Mouse (Mus musculus) cortical plate, adult 2 months (tissue): ENCODE measurements around the gene Dysf. TPM values are rescaled to one million over a fixed set of nuclear protein-coding genes. Genes with fewer than 3 reads are reported as not detected.

Experiments
- H3K27ac ChIP-seq: fragments of 200-500 bp; 2 replicates; pipeline ENCODE4 v1.5.1; 2012; ENCODE audit warnings: low read length, control low read depth, inconsistent platforms; ENCODE audit not compliant: insufficient read depth
- H3K4me1 ChIP-seq: fragments of 200-500 bp; 2 replicates; pipeline ENCODE4 v1.6.1; 2011; ENCODE audit warnings: low read length; ENCODE audit not compliant: control insufficient read depth, insufficient read depth
- H3K4me3 ChIP-seq: fragments of 200-500 bp; 2 replicates; pipeline ENCODE4 v1.5.1; 2011; ENCODE audit warnings: mild to moderate bottlenecking, low read length, control low read depth; ENCODE audit not compliant: insufficient read depth
- CTCF ChIP-seq: fragments of 200-500 bp; IDR thresholded peaks from 2 replicates; pipeline ENCODE4 v1.5.1; 2011; ENCODE audit warnings: mild to moderate bottlenecking, control low read depth, low read length; ENCODE audit not compliant: insufficient read depth; ENCODE audit errors: extremely low read depth
- POLR2A ChIP-seq: fragments of 200-500 bp; IDR thresholded peaks from 2 replicates; pipeline ENCODE4 v1.6.1; 2011; ENCODE audit warnings: mild to moderate bottlenecking, low read length, control low read depth; ENCODE audit not compliant: insufficient read depth; ENCODE audit errors: extremely low read depth
- polyA plus RNA-seq: library from polyadenylated mRNA; depleted of rRNA; stranded (reverse); fragments of >200 nt; gene quantifications from 2 replicates; pipeline ENCODE4 v1.2.3, GENCODE M21; 2012

The Dysf gene
- polyA plus RNA-seq, 1 experiment, result 3.7 TPM

DNA sequence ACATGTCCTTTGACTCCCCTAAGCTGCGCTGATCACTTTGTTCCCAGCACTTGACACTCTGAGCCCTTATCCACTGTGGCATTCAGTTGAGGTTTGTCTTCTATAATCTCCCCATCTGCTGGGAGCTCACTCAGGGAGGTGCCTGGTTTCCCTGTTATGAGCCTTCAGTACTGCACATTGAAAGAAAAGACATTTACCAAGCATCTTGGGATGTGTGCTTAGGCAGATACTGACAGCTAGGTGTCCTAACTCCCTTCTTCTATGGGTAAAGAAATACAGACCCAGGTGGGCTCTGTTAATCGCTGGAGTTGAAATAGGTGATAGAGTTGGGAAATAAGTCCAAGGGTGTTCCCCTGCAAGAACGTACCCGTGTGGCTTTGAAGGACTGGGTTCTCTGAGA, 122.5 kb downstream of the Dysf start:
- TF ChIP-seq CTCF (no peak), POLR2A (no peak)
- Histone ChIP-seq H3K4me3 (no peak overlapping the region), H3K4me1 (no peaks in the 10 kb centered on the region), H3K27ac (no peak overlapping the region)

DNA sequence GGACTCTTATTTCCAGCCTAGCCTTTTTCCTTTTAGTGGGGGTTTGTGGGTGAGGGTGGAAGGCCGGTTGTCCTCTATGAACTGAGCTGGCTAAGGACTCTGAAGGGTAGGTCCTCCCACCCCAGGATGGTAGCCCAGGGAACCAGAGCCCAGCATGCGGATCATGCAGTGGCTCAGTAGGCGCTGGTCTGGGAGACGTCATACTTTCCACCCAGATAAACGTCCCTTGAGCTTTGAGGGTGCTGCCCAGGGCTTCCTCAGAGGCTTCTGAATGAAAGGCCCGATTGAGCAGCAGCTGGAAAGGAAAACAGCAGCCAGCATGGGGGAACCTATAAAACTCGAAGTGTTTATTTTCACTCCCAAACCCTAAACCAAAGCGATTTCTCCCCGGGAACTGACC, 123.1 kb downstream of the Dysf start:
- Histone ChIP-seq H3K4me1 (no peaks in the 10 kb centered on the region), H3K27ac (no peak overlapping the region), H3K4me3 (no peak overlapping the region)
- TF ChIP-seq CTCF (no peak), POLR2A (no peak)

DNA sequence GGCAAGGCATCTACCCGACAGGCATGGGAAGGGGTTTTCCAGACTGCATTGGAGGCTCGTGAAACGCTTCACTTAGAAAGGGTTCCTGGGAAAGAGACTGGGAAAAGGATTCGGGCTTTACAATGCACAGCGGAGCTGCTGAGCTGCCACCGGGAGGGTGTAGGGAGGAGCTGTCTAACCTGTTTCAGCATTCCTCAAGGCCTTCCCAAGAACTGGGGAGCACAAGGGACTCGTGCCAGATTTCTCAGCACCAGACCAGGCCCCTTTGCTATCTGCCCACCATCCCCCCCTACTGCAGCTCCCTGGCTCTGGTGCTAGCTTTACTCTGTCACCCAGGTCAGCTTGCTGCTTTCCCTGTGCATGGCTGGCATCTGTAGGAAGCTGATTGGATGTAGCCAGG, 124.7 kb downstream of the Dysf start:
- Histone ChIP-seq H3K4me1 (no peaks in the 10 kb centered on the region), H3K27ac (no peak overlapping the region), H3K4me3 (no peak overlapping the region)
- no peak for TF ChIP-seq POLR2A
- TF ChIP-seq CTCF, result no peak

DNA sequence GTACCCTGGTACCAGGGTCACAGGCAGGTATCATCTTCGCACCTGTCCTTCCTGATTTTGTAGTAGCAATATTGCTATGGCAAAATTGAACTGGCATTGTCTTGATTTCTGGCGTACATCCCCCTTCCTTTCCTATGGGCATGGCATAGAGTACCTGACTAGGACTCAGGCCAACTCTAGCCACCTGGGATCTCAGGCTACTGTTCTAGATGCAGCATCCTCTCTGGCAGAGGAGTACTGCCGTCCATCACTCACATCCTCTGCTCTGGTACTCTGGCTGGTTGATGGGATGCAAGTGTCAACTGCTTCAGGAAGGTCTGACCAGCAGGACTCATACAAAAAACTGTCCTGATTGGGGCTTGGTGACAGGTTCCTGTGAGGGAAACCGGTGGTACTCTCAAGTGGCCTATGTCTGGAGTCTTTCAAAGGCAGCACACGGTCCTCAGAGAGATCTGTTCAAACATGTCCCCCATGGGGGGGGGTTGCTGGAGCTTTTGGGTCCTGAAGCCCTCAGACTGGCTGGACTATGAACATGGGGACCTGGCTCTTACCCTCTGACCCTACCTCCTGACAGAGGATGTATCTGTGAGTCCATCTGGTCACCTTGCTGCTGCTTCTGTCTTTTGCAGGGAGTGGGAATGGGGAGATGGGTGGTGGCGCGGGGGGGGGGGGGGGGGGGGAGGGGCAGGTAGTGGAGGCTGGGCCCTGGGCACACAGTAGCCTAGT, 125.8 kb downstream of the Dysf start:
- H3K4me3 ChIP-seq, result no peak overlapping the region
- no peak overlapping the region for H3K27ac ChIP-seq
- no peaks in the 10 kb centered on the region for H3K4me1 ChIP-seq
- no peak for TF ChIP-seq CTCF
- no peak for TF ChIP-seq POLR2A

DNA sequence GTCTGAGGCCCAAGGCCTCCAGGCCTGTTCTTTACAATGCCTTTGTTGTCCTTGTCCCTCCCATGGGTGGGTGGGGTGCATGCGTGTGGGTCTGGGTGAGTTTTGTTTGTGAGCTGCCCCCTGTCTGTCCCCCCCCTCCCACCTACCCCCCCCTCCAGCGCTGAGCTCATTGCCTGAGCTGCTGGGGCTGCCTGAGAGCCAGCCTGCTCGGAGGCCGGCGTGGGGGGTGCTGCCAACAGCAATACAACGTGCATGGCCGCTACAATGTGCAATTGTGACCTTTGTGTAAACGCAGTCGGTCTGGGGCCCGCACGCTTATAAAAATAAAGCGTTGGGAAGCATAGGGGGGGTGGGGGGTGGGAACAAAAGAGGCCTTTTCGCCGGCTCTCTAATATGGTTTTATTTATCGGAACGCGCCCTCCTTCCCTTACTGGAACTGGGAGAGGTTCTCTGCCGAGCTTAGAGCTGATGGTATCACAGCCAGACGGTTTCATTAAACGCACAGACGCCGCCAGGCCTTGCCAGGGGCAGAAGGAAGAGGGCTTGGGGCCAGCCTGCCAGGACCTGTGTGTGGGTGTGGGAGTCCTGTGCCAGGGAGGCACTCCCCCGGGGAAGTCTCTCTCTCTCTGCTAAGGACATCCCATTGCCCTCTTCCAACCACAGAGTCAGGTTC, 126.5 kb downstream of the Dysf start:
- H3K4me1 ChIP-seq, result no peaks in the 10 kb centered on the region
- TF ChIP-seq CTCF (no peak), POLR2A (no peak)
- no peak overlapping the region for H3K4me3 ChIP-seq
- peak overlapping the region; percentile 54 for H3K27ac ChIP-seq

DNA sequence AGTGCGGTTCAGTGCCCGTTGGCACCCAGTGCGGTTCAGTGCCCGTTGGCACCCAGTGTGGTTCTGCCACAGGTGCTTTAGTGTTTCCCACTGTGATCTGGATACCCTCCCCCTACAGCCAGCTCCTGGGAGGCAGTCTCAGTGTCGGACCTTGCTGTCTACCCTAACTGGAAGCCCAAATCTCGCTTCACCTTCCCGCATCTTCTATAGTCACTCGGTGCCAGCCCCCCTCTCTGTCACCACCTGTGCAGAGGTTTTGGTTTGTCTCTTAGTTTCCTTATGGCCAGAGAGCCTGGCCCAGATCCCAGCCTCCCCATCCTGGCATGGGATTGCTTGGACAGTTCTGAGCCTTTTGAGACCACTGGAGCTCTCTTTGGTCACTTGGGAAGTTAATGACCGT, 127.3 kb downstream of the Dysf start:
- no peak for TF ChIP-seq CTCF
- no peak for TF ChIP-seq POLR2A
- no peaks in the 10 kb centered on the region for H3K4me1 ChIP-seq
- no peak overlapping the region for H3K4me3 ChIP-seq
- H3K27ac ChIP-seq, result no peak overlapping the region

DNA sequence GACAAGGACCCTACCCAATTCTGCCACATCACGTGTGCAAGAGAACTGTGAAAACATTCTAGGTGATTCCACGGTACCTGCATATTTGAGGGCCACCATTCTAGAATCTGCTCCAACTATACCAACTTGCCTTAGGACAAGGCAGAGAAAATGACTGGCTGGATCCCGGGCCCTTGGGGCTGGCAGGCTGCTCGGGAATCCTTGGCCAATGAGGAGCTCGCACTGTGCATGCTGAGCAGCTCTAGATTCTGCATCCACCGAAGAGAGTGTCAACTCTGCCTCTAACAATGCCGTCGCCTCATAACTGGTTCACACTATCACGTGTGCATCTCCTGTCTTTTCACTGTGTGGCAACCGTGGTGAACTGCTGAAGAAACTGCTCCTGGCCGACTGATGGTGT, 128.0 kb downstream of the Dysf start:
- TF ChIP-seq POLR2A, result no peak
- TF ChIP-seq CTCF, result no peak
- H3K4me1 ChIP-seq, result no peaks in the 10 kb centered on the region
- H3K27ac ChIP-seq, result no peak overlapping the region
- no peak overlapping the region for H3K4me3 ChIP-seq

DNA sequence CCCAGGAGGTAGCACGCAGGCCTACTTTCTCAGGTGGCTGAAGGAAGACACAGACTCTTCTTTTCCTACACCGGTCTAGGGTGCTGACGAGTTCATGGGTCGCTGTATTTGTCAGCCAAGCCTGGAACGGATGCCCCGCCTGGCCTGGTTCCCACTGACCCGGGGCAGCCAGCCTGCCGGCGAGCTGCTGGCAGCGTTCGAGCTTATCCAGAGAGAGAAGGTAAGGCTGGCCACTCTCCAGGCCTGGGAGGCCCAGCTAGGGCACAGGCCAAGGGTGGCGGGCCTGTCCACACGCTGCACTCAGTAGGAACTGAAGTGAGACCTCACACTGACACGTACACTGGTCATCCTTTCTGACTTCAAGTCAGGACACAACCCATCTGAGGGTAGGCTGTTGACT, 131.5 kb downstream of the Dysf start:
- no peak for TF ChIP-seq POLR2A
- TF ChIP-seq CTCF, result no peak
- Histone ChIP-seq H3K27ac (no peak overlapping the region), H3K4me3 (no peak overlapping the region), H3K4me1 (no peaks in the 10 kb centered on the region)

DNA sequence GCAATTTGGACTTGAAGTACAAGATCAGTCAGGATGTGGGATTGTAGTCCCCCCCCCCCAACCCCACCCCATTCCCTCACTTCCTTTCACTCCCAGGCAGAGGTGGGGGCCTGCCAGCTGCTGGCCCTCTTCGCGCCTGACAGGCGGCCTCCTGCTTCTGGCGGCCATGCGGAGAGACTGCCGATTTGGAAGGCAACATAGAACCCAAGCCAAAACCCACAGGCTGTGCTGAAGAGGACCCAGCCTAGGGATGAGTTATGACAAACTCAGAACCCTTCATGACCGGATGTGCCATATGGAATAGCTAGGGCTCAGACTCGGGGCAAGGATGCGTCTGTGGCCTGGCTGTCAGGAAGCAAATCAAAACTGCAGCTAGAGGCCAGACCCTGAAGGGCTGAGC, 134.1 kb downstream of the Dysf start:
- Histone ChIP-seq H3K4me3 (no peak overlapping the region), H3K27ac (no peak overlapping the region), H3K4me1 (no peaks in the 10 kb centered on the region)
- no peak for TF ChIP-seq CTCF
- TF ChIP-seq POLR2A, result no peak

DNA sequence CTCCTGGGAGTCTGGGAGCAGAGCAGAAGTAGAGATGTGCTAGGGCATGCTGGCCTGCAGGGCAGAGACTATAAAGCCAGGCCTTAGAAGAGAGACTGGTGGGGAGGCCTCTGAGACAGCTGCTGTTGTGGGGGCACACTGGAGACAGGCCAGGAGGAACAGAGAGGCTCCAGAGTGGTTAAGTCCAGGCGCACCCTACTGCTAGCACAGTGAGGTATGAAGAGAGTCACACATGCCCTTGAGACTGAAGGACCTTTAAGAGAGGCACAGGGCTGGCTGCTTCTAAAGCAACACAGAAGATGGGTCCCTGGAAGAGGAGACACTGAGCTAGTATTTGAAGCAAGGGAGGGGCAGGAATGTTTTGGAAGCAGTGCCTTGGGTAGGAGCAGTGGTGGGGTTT, 134.9 kb downstream of the Dysf start:
- Histone ChIP-seq H3K4me3 (no peak overlapping the region), H3K27ac (no peak overlapping the region), H3K4me1 (no peaks in the 10 kb centered on the region)
- TF ChIP-seq POLR2A, result no peak
- TF ChIP-seq CTCF, result no peak
